Mouse (Mus musculus) spleen, adult 2 months (tissue): Measurements from ENCODE around the gene Tmem240. TPM values are rescaled to one million over a fixed set of nuclear protein-coding genes. Genes with fewer than 3 reads are reported as not detected.
"Not testable (repeated sequence)": the region's sequence is repeated elsewhere in the genome, so short reads cannot be mapped to it uniquely, and the experiment has no call there.

Source experiments
- DNase-seq, 2 experiments: peaks; one replicate each; pipeline versions ENCODE4 v3.0.0 to v3.0.0-alpha.2; 2012 to 2021; ENCODE audit warnings: low spot score in 2 of 2, low read depth in 1 of 2
- H3K27ac ChIP-seq: fragments of 200-500 bp; 2 replicates; pipeline ENCODE4 v1.5.1; 2012; ENCODE audit warnings: low read length, inconsistent platforms; ENCODE audit not compliant: insufficient read depth
- H3K27me3 ChIP-seq: fragments of 200-500 bp; 2 replicates; pipeline ENCODE4 v1.6.1; 2012; ENCODE audit warnings: mild to moderate bottlenecking, moderate library complexity, low read length, inconsistent platforms; ENCODE audit not compliant: control insufficient read depth, insufficient read depth
- H3K36me3 ChIP-seq: fragments of 200-500 bp; 2 replicates; pipeline ENCODE4 v1.6.1; 2012; ENCODE audit warnings: mild to moderate bottlenecking, low read length, inconsistent platforms; ENCODE audit not compliant: control insufficient read depth, insufficient read depth
- H3K4me1 ChIP-seq: fragments of 200-500 bp; 2 replicates; pipeline ENCODE4 v1.6.1; 2011; ENCODE audit warnings: inconsistent platforms; ENCODE audit not compliant: control insufficient read depth, insufficient read depth, insufficient read length
- H3K4me3 ChIP-seq: fragments of 200-500 bp; 2 replicates; pipeline ENCODE4 v1.5.1; 2011; ENCODE audit warnings: mild to moderate bottlenecking, inconsistent platforms; ENCODE audit not compliant: insufficient read depth, insufficient read length; ENCODE audit errors: extremely low read depth
- CTCF ChIP-seq: fragments of 200-500 bp; IDR thresholded peaks from 2 replicates; pipeline ENCODE4 v1.5.1; 2011; ENCODE audit warnings: mild to moderate bottlenecking, inconsistent platforms; ENCODE audit not compliant: insufficient read depth, insufficient read length, insufficient replicate concordance; ENCODE audit errors: extremely low read depth
- POLR2A ChIP-seq: fragments of 200-500 bp; IDR thresholded peaks from 2 replicates; pipeline ENCODE4 v1.6.1; 2011; ENCODE audit warnings: low read depth, low read length, inconsistent platforms
- WGBS: fragments of 180-500 bp; shearing (Covaris S2); methylation state at CpG from one replicate; pipeline ENCODE4 v1.1.7; 2018; 5-methylcytosine and 5-hydroxymethylcytosine counted together
- polyA plus RNA-seq: library from polyadenylated mRNA; depleted of rRNA; stranded (reverse); fragments of >200 nt; gene quantifications from 2 replicates; pipeline ENCODE4 v1.2.3, GENCODE M21; 2012; rRNA removed

Tmem240 gene
- polyA plus RNA-seq, 1 experiment: 1.6 TPM

- no peak overlapping the region for H3K27ac ChIP-seq
- TF ChIP-seq CTCF (no peak), POLR2A (no peak)
- peaks cover 4% of the 10 kb centered on the region for H3K4me1 ChIP-seq
- H3K36me3 ChIP-seq: no peaks in the 10 kb centered on the region
- H3K27me3 ChIP-seq: peaks cover 2% of the 10 kb centered on the region; the same call in 1 of the 2 replicates
- 91% methylated on average over 10 of the region's 10 CpGs for WGBS
- no peak overlapping the region for H3K4me3 ChIP-seq
- DNase-seq: no peak
These were observed 50.6 kb downstream of the Tmem240 start for GRCm38 (mm10) chr4:155785246-155785645.

GRCm38 (mm10) chr4:155785819-155786218 is 51.2 kb downstream of the Tmem240 start, which contains the start of gene Tmem88b:
TSS of gene Tmem88b (minus strand) at chr4:155785874.
- Histone ChIP-seq H3K27me3 (peaks cover 2% of the 10 kb centered on the region; the same call in 1 of the 2 replicates), H3K4me1 (peaks cover 4% of the 10 kb centered on the region), H3K36me3 (no peaks in the 10 kb centered on the region), H3K4me3 (no peak within 1 kb of the TSS), H3K27ac (no peak within 1 kb of the TSS)
- DNase-seq: no peak
- 78% methylated on average over 5 of the region's 5 CpGs for WGBS
- no peak for TF ChIP-seq CTCF
- TF ChIP-seq POLR2A: no peak

- peaks cover 4% of the 10 kb centered on the region for H3K4me1 ChIP-seq
- 61% methylated on average over 3 of the region's 3 CpGs for WGBS
- peaks cover 2% of the 10 kb centered on the region; the same call in 1 of the 2 replicates for H3K27me3 ChIP-seq
- no peak for DNase-seq
- H3K27ac ChIP-seq: no peak overlapping the region; the same call in 1 of the 2 replicates
- TF ChIP-seq CTCF (no peak), POLR2A (no peak)
- H3K4me3 ChIP-seq: no peak overlapping the region
- H3K36me3 ChIP-seq: no peaks in the 10 kb centered on the region
These were observed 53.7 kb downstream of the Tmem240 start for GRCm38 (mm10) chr4:155788300-155788699.

GRCm38 (mm10) chr4:155788833-155789232 is 54.2 kb downstream of the Tmem240 start:
- DNase-seq, H3K27ac ChIP-seq, H3K4me1 ChIP-seq, H3K27me3 ChIP-seq, H3K4me3 ChIP-seq, H3K36me3 ChIP-seq: not testable (repeated sequence)
- WGBS: 77% methylated on average over 4 of the region's 4 CpGs

- Histone ChIP-seq H3K27ac (no peak within 1 kb of the TSS), H3K4me1 (no peaks in the 10 kb centered on the region), H3K36me3 (no peaks in the 10 kb centered on the region), H3K27me3 (no peaks in the 10 kb centered on the region), H3K4me3 (no peak within 1 kb of the TSS)
- 88% methylated on average over 3 of the region's 3 CpGs for WGBS
- TF ChIP-seq CTCF: no peak
- TF ChIP-seq POLR2A: no peak
- no peak for DNase-seq
These were observed 55.5 kb downstream of the Tmem240 start, which contains the start of gene Ankrd65 for GRCm38 (mm10) chr4:155790021-155790489. TSS of gene Ankrd65 (plus strand) at chr4:155790439.

Other genes with a start within 250 kb of the Tmem240 start
- gene Gnb1, start 243.4 kb upstream of the Tmem240 start, polyA plus RNA-seq: 325 and 341 TPM in 2 replicates
- 75.3 and 90.7 TPM in 2 replicates for gene Nadk, start 172.4 kb upstream of the Tmem240 start, polyA plus RNA-seq
- 6.2 and 7.1 TPM in 2 replicates for gene Slc35e2, start 133.4 kb upstream of the Tmem240 start, polyA plus RNA-seq
- 25.8 and 27.8 TPM in 2 replicates for gene Cdk11b, start 109.9 kb upstream of the Tmem240 start, polyA plus RNA-seq
- not detected in 2 replicates for gene Gm10563, start 89.4 kb upstream of the Tmem240 start, polyA plus RNA-seq
- 57.2 and 83.5 TPM in 2 replicates for gene Mmp23, start 81.4 kb upstream of the Tmem240 start, polyA plus RNA-seq
- 56.8 and 67.4 TPM in 2 replicates for gene Mib2, start 65.6 kb upstream of the Tmem240 start, polyA plus RNA-seq
- gene Fndc10, start 40.5 kb upstream of the Tmem240 start, polyA plus RNA-seq: 8.8 and 12.7 TPM in 2 replicates
- gene Ssu72, start 30.0 kb upstream of the Tmem240 start, polyA plus RNA-seq: 82.4 and 117 TPM in 2 replicates
- gene Atad3a, start 26.3 kb downstream of the Tmem240 start, polyA plus RNA-seq: 59.9 and 91.6 TPM in 2 replicates
- 21.5 and 24.3 TPM in 2 replicates for gene Vwa1, start 39.9 kb downstream of the Tmem240 start, polyA plus RNA-seq
- gene Tmem88b, start 51.1 kb downstream of the Tmem240 start, polyA plus RNA-seq: 0.06 and 0.16 TPM in 2 replicates
- gene Ankrd65, start 55.6 kb downstream of the Tmem240 start, polyA plus RNA-seq: 0.25 and 0.49 TPM in 2 replicates
- gene Mrpl20, start 68.1 kb downstream of the Tmem240 start, polyA plus RNA-seq: 23.3 and 31.4 TPM in 2 replicates
- gene Ccnl2, start 77.7 kb downstream of the Tmem240 start, polyA plus RNA-seq: 56.2 and 57.9 TPM in 2 replicates
- 88.7 and 144 TPM in 2 replicates for gene Aurkaip1, start 96.5 kb downstream of the Tmem240 start, polyA plus RNA-seq
- 73.6 and 118 TPM in 2 replicates for gene Mxra8, start 104.9 kb downstream of the Tmem240 start, polyA plus RNA-seq
- 98.5 and 132 TPM in 2 replicates for gene Dvl1, start 112.6 kb downstream of the Tmem240 start, polyA plus RNA-seq
- gene Tas1r3, start 128.6 kb downstream of the Tmem240 start, polyA plus RNA-seq: 0.95 and 1.2 TPM in 2 replicates
- 18.9 and 19.8 TPM in 2 replicates for gene Cptp, start 134.6 kb downstream of the Tmem240 start, polyA plus RNA-seq
- gene Ints11, start 134.7 kb downstream of the Tmem240 start, polyA plus RNA-seq: 31.8 and 36.3 TPM in 2 replicates
- gene Pusl1, start 157.0 kb downstream of the Tmem240 start, polyA plus RNA-seq: 48.8 and 70.1 TPM in 2 replicates
- 29.1 and 31.9 TPM in 2 replicates for gene Acap3, start 157.0 kb downstream of the Tmem240 start, polyA plus RNA-seq
- gene Ube2j2, start 209.0 kb downstream of the Tmem240 start, polyA plus RNA-seq: 53.6 and 113 TPM in 2 replicates
- 21.6 and 50.1 TPM in 2 replicates for gene C1qtnf12, start 227.5 kb downstream of the Tmem240 start, polyA plus RNA-seq